Mouse (Mus musculus): ENCODE data around the gene Pknox1. TPM values are rescaled to one million over a fixed set of nuclear protein-coding genes. Genes with fewer than 3 reads are reported as not detected.

Pknox1 gene
- polyA plus RNA-seq, 1 experiment from 2014 or later: 37.7 TPM

DNA sequence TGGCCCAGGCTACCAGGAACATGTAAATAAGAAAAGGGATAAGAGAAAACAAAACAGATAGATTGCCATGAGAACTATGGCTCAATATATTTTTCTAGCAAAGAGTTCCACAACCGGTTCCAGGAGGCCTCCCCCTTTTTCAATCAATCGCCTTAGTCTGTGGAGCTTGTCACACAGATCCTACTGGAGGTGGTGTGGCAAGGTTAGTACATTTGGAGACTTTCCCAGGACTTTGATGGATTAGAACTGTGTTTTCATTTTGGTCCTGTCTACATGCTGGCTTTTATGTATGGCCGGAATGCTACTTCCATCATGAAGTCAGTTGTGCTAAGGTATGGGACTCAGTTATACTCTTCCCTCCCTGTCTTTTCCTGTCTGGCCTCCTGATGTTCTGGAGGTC, 45.4 kb downstream of the Pknox1 start:
- Histone ChIP-seq H3K9me3 (no peaks in the 10 kb centered on the region), H3K4me1 (no peaks in the 10 kb centered on the region), H3K27ac (no peak overlapping the region), H3K4me2 (replicated peaks) (no peak overlapping the region), H3K36me3 (peaks cover 25% of the 10 kb centered on the region), H3K27me3 (no peaks in the 10 kb centered on the region), H3K4me3 (no peak overlapping the region), H3K9ac (no peak overlapping the region)
- WGBS: 89% methylated on average over 3 of the region's 3 CpGs
- ATAC-seq (ENCODE audit: low FRiP score, low read depth): no peak

DNA sequence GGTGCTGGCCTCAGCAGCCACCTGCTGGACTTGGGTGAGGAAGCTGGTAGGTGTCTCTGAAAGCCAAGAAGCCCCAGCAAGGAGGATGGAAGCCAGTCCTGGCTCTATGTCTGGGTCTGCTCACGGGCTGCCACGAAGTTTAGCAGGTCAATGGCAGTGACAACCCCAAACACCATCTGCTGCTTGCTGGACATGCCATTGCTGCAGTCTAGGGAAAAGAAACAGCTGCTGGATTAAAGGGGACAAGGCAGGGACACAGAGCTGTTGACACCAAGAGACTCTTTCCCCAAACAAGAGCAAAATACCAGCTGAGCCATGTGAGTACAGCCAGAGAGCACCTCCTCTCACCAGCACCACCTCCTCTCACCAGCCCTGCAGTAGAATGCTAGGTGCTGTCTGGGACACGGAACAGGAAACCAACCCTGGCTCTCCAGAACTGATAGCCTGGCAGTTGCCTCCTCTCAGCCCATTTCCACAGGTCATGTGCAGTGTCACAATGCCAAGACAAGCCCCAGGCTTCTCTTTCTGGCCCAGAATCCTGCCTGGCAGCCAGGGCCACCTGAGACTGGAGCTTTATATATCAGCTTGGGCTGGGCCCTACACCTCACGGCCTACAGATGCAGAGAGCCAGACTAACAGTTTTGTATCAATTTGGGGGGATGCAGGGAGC, 48.7 kb downstream of the Pknox1 start:
- 68% methylated on average over 4 of the region's 4 CpGs for WGBS
- Histone ChIP-seq H3K4me2 (replicated peaks) (no peak overlapping the region), H3K9ac (no peak overlapping the region), H3K4me1 (no peaks in the 10 kb centered on the region), H3K4me3 (no peak overlapping the region), H3K27me3 (no peaks in the 10 kb centered on the region), H3K36me3 (peaks cover 5% of the 10 kb centered on the region; the same call in 1 of the 2 replicates), H3K9me3 (no peaks in the 10 kb centered on the region), H3K27ac (no peak overlapping the region)
- ATAC-seq (ENCODE audit: low FRiP score, low read depth): no peak

DNA sequence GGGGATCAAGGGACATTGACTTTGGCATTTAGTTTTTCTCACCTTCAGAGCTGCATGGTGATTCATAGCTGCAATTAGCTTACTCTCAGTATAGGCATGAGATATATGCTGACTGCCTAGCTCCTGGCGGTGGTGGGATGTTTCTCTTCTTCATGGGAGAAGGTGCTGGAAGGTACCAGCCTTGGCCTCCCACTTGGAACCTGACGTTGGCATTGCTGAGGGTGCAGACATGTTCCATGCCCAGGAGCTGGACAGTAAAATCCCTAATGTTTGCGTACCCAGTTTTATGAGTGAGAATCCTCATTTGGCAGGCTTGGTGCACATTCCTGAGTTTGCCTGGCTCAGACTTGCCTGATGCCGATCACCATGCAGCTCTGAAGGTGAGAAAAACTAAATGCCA, 58.6 kb downstream of the Pknox1 start:
- H3K36me3 ChIP-seq: no peaks in the 10 kb centered on the region
- WGBS: 85% methylated on average over 4 of the region's 4 CpGs

DNA sequence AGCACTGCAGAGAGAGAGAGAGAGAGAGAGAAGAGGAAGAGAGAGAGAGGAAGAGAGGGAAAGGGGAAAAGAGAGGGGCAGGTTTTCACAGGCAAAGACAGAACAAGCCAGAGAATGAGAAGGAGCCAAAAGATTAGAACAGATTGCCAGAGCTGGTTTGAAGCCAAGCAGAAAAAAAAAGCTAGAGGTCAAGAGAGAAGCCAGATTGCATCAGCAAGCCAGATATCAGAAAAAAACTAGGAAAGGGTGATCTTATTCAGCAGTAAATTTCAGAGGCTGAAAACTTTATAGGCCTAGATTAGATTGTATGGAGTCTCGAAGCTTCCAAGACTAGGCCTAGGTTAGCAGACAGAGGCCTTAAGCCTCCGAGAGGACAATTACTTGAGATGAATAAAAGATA, 63.4 kb downstream of the Pknox1 start:
- H3K27ac ChIP-seq: no peak overlapping the region

More for the DNA sequence above, 58.6 kb downstream of the Pknox1 start:
- Histone ChIP-seq H3K4me3 (no peak overlapping the region), H3K27me3 (no peaks in the 10 kb centered on the region), H3K27ac (no peak overlapping the region), H3K9ac (no peak overlapping the region), H3K9me3 (no peaks in the 10 kb centered on the region), H3K4me2 (replicated peaks) (no peak overlapping the region), H3K4me1 (no peaks in the 10 kb centered on the region)
- no peak for ATAC-seq (ENCODE audit: low FRiP score, low read depth)

DNA sequence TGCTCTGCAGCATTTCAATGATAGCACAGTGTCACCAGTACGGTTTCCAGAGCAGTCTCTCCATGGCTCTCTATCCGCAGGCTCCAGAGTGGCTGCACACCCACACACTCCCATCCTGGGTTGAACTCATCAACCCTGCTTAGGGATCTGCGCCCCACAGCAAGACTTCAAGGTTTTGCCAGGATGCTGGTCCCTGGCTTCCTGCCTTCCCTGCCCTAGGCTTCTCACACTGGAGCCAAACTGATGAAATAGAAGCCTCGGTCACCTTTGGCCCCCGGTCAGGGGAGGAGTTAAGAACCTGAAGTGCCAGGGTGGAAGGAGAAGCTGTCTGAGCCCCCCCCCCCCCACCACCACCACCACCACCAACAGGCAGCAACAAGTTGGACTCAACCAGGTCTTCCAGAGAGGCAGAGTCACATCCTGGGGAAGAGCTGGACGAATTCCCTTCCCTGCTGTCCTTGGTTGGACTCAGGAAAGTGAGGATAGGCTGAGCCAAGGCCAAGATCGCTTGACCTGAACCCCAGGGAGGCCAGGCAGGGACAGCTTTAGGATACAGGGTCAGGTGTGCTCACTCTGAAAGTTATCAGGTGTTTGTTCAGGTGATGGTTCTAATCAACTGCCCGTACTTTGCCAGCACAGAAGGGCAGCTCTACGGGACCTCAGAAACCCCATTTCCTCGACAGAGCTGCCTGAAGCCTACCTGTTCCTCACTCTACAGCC, 66.7 kb downstream of the Pknox1 start:
- peaks cover 18% of the 10 kb centered on the region for H3K27me3 ChIP-seq
- WGBS: 85% methylated on average over 10 of the region's 10 CpGs
- no peak overlapping the region for H3K4me2 ChIP-seq (replicated peaks)
- H3K27ac ChIP-seq: no peak overlapping the region
- H3K9me3 ChIP-seq: no peaks in the 10 kb centered on the region
- no peak overlapping the region for H3K9ac ChIP-seq
- no peak for ATAC-seq (ENCODE audit: low FRiP score, low read depth)
- no peak overlapping the region for H3K4me3 ChIP-seq
- peaks cover 3% of the 10 kb centered on the region for H3K4me1 ChIP-seq
- H3K36me3 ChIP-seq: no peaks in the 10 kb centered on the region

More for the DNA sequence above, 63.4 kb downstream of the Pknox1 start:
- H3K4me2 ChIP-seq (replicated peaks): no peak overlapping the region
- H3K27me3 ChIP-seq: no peaks in the 10 kb centered on the region
- ATAC-seq (ENCODE audit: low FRiP score, low read depth): no peak
- H3K9ac ChIP-seq: no peak overlapping the region
- no peaks in the 10 kb centered on the region for H3K36me3 ChIP-seq
- no peaks in the 10 kb centered on the region for H3K4me1 ChIP-seq
- H3K9me3 ChIP-seq: no peaks in the 10 kb centered on the region
- WGBS: 82% methylated on average over 2 of the region's 2 CpGs
- no peak overlapping the region for H3K4me3 ChIP-seq

DNA sequence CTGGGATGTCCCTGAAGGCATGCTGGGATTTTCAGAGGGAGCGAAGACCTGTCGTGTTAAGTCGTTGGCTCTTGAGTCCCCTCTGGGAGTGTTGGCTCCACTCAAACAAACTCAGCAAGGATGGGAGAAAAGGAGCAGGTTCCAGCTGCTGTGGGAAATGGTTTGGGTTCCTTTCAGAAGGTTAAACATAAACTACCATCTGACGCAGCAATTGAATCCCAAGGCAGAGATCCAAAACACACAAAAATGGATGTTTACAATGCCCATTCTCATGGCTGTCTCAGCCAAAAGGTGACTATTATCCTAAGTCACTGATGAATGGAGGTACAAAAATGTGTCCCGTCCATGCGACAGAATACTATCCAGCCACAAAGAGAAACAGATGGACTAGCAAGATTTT, 68.5 kb downstream of the Pknox1 start:
- peaks cover 16% of the 10 kb centered on the region for H3K4me1 ChIP-seq
- no peaks in the 10 kb centered on the region for H3K36me3 ChIP-seq
- 83% methylated on average over 6 of the region's 6 CpGs for WGBS
- ATAC-seq (ENCODE audit: low FRiP score, low read depth): no peak
- H3K9me3 ChIP-seq: no peaks in the 10 kb centered on the region
- no peak overlapping the region for H3K4me2 ChIP-seq (replicated peaks)
- no peak overlapping the region for H3K27ac ChIP-seq
- H3K27me3 ChIP-seq: peaks cover 25% of the 10 kb centered on the region
- no peak overlapping the region for H3K9ac ChIP-seq
- H3K4me3 ChIP-seq: no peak overlapping the region

DNA sequence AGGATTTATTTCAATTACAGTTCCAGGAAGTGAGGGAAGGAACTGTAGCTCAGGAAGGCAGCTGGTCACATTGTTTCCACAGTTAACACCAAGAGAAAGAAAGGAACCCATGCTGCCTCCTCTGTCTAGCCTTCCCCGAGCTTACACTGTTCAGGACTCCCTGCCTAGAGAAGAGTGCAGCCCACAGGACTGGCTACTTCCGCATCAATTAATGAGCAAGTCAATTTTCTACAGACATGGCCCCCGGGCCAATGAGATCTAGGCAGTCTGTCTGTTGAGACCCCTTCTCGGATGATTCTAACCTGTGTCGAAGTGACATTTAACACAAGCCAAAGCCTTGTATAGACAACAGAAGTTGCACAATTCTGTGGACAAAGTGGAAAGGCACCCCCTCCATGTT, 70.4 kb downstream of the Pknox1 start:
- WGBS: 73% methylated on average over 5 of the region's 5 CpGs
- Histone ChIP-seq H3K36me3 (no peaks in the 10 kb centered on the region), H3K27me3 (peaks cover 25% of the 10 kb centered on the region), H3K4me1 (peaks cover 16% of the 10 kb centered on the region), H3K4me2 (replicated peaks) (no peak overlapping the region), H3K9ac (no peak overlapping the region), H3K9me3 (no peaks in the 10 kb centered on the region), H3K4me3 (no peak overlapping the region), H3K27ac (no peak overlapping the region)
- ATAC-seq (ENCODE audit: low FRiP score, low read depth): no peak

DNA sequence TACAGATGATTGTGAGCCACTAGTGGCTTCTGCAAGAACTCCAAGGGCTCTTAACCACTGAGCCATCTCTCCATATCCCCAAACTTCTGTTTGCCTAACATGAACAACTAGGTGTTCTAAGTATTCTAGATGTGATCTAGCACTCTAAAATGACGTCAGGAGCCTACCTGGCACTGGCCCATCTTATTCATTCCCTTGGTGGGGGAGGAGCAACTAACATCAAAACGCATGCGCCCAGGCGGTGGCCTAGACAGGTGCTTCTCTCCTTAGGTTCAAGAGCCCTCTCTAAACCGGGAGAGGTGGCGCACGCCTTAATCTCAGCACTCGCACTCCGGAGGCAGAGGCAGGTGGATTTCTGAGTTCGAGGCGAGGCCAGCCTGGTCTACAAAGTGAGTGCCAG, 71.2 kb downstream of the Pknox1 start:
- H3K27me3 ChIP-seq: peaks cover 25% of the 10 kb centered on the region
- H3K4me1 ChIP-seq: peaks cover 16% of the 10 kb centered on the region
- H3K4me3 ChIP-seq: peak overlapping the region; percentile 58
- H3K9me3 ChIP-seq: no peaks in the 10 kb centered on the region
- no peak for ATAC-seq (ENCODE audit: low FRiP score, low read depth)
- H3K27ac ChIP-seq: no peak overlapping the region
- 50% methylated on average over 11 of the region's 11 CpGs for WGBS
- peak overlapping the region; percentile 65; the same call in 1 of the 2 replicates for H3K9ac ChIP-seq
- H3K36me3 ChIP-seq: no peaks in the 10 kb centered on the region
- H3K4me2 ChIP-seq (replicated peaks): peak overlapping the region; percentile 98

DNA sequence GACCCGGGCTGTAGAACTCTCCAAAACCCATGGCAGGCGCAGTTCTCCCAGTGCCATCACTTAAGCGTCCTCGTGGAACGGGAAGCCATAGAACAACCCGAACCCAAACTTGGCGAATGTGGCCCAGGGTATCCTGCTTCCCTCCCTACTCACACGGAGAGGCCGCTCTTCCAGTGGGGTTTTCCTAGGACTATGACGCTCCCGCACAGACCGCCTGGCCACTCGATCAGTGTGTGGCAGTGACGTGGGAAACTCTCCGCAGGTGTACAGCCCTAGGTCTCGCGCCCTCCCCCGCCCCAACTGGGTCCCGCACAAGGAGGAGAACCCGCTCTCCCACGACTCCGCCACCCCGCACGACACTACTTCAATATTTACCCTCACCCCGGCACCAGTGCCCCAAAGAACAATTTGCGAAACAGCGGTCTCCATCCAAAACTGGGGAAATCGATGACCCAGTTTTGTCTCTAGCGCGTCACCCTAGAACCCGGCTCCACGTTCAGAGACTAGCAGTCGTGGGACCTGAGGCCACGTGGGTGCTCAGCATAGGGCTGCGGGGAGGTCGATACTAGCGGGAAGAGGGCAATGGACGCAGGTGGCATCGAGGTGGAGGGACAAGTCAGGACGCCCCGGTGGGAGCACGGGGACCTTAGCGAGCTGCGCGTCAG, 71.9 kb downstream of the Pknox1 start:
- Histone ChIP-seq H3K4me1 (peaks cover 16% of the 10 kb centered on the region), H3K9me3 (no peaks in the 10 kb centered on the region), H3K9ac (peak overlapping the region; percentile 65), H3K4me2 (replicated peaks) (peak overlapping the region; percentile 98), H3K27ac (no peak overlapping the region), H3K4me3 (peak overlapping the region; percentile 58), H3K27me3 (peaks cover 25% of the 10 kb centered on the region), H3K36me3 (no peaks in the 10 kb centered on the region)
- WGBS: 6% methylated on average over 45 of the region's 45 CpGs
- peak; percentile 29; the same call in 1 of the 2 replicates for ATAC-seq (ENCODE audit: low FRiP score, low read depth)

DNA sequence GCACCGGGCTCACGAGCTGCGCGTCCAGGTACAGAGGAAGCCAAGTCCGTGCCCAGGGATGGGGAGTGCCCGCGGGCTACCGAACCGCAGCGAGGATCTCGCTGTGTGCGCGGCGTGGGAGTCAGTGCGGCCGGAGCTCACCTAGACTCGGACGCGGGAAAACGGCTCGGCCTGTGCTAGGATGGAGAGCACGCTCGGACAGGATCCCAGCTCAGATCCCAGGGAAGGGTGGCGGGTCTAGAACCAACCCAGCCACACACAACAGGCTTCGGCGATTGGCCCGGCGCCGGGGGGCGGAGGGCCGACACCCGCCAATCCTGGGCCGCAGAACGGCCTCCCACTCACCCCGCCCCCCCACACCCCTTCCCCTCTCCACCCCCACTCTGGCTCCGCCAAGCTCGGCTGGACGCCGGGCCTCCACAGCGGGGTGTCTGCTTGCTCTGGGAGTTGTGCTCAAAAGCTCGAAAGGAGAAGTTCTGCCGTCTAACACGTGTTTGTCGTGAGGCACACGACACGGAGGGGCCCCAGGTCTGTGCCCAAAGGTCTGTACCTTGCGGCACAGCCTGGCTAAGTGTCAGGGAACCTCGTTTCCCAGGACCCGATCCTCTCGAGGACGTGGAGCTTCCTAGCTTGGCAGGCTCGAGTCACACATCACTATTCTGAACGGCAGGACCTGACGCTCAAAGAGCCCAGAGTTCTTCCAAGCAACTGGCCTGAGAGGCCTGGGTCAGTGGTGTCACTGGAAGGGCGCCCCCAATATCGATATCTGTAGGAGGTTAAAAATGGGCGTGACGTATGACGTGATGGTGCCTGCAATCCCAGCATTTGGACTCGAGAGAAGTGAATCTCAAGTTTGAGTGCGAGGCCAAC, 72.6 kb downstream of the Pknox1 start, which contains the start of gene Cbs:
Cbs (minus strand) TSS at position 297 of the 870 bp plus-strand sequence.
- no peaks in the 10 kb centered on the region for H3K9me3 ChIP-seq
- peak within 1 kb of the TSS; percentile 58 for H3K4me3 ChIP-seq
- ATAC-seq (ENCODE audit: low FRiP score, low read depth): peak; percentile 95
- peak within 1 kb of the TSS; percentile 65 for H3K9ac ChIP-seq
- no peak within 1 kb of the TSS for H3K27ac ChIP-seq
- H3K27me3 ChIP-seq: peaks cover 25% of the 10 kb centered on the region
- 2% methylated on average over 60 of the region's 61 CpGs for WGBS
- H3K4me2 ChIP-seq (replicated peaks): peak within 1 kb of the TSS; percentile 98
- H3K4me1 ChIP-seq: peaks cover 16% of the 10 kb centered on the region
- no peaks in the 10 kb centered on the region for H3K36me3 ChIP-seq

DNA sequence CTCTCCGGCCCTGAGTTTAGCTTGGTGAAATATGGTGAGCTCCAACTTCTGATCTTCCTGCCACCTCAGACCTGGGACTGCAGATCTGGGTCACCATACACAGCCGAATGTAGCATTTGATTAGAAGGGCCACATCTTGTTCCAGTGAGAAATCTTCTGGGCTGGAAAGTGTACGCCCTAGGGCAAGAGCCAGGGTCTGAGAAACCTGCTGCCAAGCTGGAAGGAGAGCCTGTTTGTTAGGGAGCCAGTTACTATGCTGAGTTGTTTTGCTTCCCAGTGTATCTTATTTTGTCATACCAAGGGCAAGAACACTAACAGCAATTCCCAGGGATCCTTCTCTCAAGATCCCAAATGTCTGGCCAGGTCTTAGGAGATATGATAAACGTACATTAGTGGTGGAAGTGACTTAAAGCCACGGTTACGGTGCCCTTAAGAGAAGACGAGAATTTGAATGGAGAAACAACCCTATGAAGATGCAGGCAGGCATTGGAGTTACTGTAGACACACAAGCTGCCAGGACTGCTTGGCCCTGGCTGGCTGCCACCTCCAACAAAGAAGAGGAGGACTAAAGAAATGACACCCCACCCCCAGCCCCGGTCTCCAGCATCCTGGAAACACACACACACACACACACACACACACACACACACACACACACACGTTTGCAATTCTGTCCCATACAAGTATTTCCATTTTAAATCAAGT, 73.5 kb downstream of the Pknox1 start:
- H3K36me3 ChIP-seq: no peaks in the 10 kb centered on the region
- no peak for ATAC-seq (ENCODE audit: low FRiP score, low read depth)
- WGBS: 61% methylated on average over 9 of the region's 9 CpGs
- H3K9me3 ChIP-seq: no peaks in the 10 kb centered on the region
- no peak overlapping the region for H3K27ac ChIP-seq
- H3K4me3 ChIP-seq: no peak overlapping the region
- H3K4me1 ChIP-seq: peaks cover 16% of the 10 kb centered on the region
- peaks cover 25% of the 10 kb centered on the region for H3K27me3 ChIP-seq
- peak overlapping the region; percentile 98 for H3K4me2 ChIP-seq (replicated peaks)
- H3K9ac ChIP-seq: no peak overlapping the region
